Mouse (Mus musculus): ENCODE data around the gene Spata48. TPM values are rescaled to one million over a fixed set of nuclear protein-coding genes. Genes with fewer than 3 reads are reported as not detected.

Gene Spata48
- total RNA-seq, 4 experiments from 2014 or later: 0.62 to 0.91 (median 0.80) TPM

DNA sequence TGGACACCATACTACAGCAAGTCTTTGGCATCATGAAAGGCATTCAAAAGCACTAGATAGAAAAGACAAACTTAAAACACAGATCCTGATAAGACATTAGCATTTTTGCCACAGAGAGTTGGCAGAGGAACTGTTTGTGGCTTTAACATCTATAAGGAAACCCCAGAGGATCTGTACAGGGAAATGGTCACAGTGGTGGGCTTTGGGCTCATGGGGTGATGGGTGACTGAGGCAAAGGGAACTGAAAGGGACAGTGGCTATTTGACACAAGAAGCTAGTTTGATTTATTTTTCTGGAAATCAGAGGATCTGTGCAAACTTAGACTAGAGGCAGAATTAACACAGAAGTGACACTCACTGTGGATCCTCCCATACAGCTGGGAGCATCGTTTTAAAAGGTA is 74.4 kb downstream of the Spata48 start:
- DNase-seq (ENCODE audit: low spot score in 2 of 2): no peak

DNA sequence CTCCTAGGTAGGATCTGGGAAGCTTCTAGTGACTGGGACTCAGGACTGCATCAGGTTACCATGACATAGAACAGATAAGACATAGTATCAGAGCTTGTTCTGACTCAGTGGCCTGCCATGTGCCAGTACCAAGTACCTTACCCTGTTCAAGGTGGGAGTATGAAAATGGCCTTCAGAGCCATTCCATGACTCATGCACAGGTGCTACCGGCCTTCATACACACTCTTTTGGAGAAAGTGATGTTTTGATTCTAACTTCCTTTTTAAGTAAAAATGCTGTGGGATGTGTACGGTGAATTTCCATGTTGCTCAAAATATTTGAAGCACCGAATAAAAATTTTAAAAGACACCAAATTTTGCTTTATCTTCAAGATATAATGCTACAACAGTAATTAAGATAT is 84.1 kb downstream of the Spata48 start:
- DNase-seq (ENCODE audit: low spot score in 2 of 2): no peak

- no peak for DNase-seq (ENCODE audit: low spot score in 2 of 2)
These were observed 85.1 kb downstream of the Spata48 start for GRCm38 (mm10) chr11:11546903-11547511.

GRCm38 (mm10) chr11:11547597-11548240 is 85.8 kb downstream of the Spata48 start:
- no peak for DNase-seq (ENCODE audit: low spot score in 2 of 2)

GRCm38 (mm10) chr11:11555563-11555962 is 93.7 kb downstream of the Spata48 start:
- no peak for DNase-seq (ENCODE audit: low spot score in 2 of 2)

DNA sequence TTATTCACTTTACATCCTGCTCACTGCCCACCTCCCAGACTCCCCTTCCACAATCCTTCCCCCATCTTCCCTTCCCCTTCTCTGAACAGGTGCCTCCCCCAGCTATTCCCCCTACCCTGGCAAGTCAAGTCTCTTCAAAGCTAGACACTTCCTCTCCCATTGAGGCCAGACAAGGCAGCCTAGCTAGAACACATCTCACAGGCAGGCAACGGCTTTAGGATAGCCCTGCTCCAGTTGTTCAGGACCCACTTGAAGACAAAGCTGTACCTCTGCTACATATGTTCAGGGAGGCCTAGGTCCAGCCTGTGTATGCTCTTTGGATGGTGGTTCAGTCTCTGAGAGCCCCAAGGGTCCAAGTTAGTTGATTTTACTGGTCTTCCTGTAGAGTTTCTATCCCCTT is 94.3 kb downstream of the Spata48 start:
- no peak for DNase-seq (ENCODE audit: low spot score in 2 of 2)

GRCm38 (mm10) chr11:11557173-11557967 is 95.5 kb downstream of the Spata48 start:
- peak in 1 of 2 experiments; percentile 23 for DNase-seq (ENCODE audit: low spot score in 2 of 2)

DNA sequence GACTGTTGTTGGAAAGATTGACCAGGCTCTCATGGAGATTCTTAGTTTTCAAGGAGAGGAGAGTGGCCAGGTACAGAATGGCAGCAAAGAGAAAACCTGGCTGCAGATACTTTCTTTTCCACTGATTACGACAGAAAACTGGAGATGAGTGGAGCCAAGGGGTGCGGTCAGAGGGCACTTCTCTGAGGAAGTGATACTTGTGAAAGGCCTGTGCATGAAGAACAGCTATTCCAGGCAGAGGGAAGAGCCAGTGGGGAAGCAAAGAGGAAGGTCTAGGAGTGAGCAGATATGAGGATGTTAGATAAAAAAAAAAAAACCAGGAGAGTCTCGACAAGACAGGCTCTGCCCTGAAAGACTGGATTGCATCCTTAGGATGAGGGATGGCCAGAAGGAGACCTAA is 96.8 kb downstream of the Spata48 start:
- DNase-seq (ENCODE audit: low spot score in 2 of 2): no peak

GRCm38 (mm10) chr11:11559099-11559686 is 97.3 kb downstream of the Spata48 start:
- DNase-seq (ENCODE audit: low spot score in 2 of 2): no peak

DNA sequence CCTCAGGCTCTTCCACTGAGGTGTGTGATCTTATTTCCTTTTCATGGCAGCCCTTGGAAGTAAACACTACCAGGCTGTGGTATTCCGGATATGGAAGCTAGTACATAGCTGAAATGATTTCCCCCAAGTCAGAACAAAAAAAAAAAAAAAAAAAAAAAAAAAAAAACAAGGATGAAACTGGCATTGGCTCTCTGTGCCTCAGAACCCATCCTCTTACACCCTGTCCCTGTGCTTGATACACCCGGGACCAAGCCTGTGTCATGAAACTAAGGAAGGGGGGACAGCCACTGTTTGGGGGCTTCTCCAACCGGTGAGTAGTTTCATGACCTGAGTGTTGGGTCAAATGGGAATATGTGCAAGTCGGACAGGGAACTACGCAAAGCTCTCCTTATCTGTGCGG is 99.2 kb downstream of the Spata48 start:
- no peak for DNase-seq (ENCODE audit: low spot score in 2 of 2)

GRCm38 (mm10) chr11:11564266-11565044 is 102.6 kb downstream of the Spata48 start:
- DNase-seq (ENCODE audit: low spot score in 2 of 2): no peak

Other genes with a start within 250 kb of the Spata48 start
- 1 to 10 TPM; 1.1 to 1.5 (median 1.5) TPM for gene Zpbp, start 314 bp downstream of the Spata48 start, total RNA-seq (2022)
- not detected for gene 4930512M02Rik, start 165.7 kb downstream of the Spata48 start, total RNA-seq (2022)
- 1 to 10 TPM; 2.8 to 7.6 (median 6.1) TPM for gene Ikzf1, start 222.9 kb downstream of the Spata48 start, total RNA-seq (2022)